Mouse (Mus musculus): Measurements from ENCODE around the gene Radil.

- TF ChIP-seq POLR2A (IDR thresholded peaks at IDR 0.05; ENCODE audit: insufficient read depth, low read depth, low read length) (no peak), CTCF (IDR thresholded peaks at IDR 0.05) (no peak)
These were observed 31.9 kb downstream of the Radil start for GRCm38 (mm10) chr5:142518973-142519372.
